Mouse (Mus musculus): Measurements from ENCODE around the gene Chkb. TPM values are rescaled to one million over a fixed set of nuclear protein-coding genes. Genes with fewer than 3 reads are reported as not detected.
A peak's percentile ranks its signal among the peaks of the same experiment; 100 is the strongest.
"Not testable (repeated sequence)": the region's sequence is repeated elsewhere in the genome, so short reads cannot be mapped to it uniquely, and the experiment has no call there.

Gene Chkb
- total RNA-seq, 2 experiments from 2014 or later: 60.5 to 88.0 TPM

- no peak for DNase-seq (ENCODE audit: low spot score in 2 of 2)
Observed at GRCm38 (mm10) chr15:89455642-89456041, 25.9 kb upstream of the Chkb start.

- no peak for DNase-seq (ENCODE audit: low spot score in 2 of 2)
Observed at GRCm38 (mm10) chr15:89454857-89455256, 25.1 kb upstream of the Chkb start.

- no peak for DNase-seq (ENCODE audit: low spot score in 2 of 2)
Observed at GRCm38 (mm10) chr15:89453865-89454478, 24.3 kb upstream of the Chkb start, which contains the start of gene Mapk8ip2. Gene Mapk8ip2, plus strand, starts transcription at chr15:89453913.

- DNase-seq (ENCODE audit: low spot score in 2 of 2): peak; percentile 63 to 67
Observed at GRCm38 (mm10) chr15:89452906-89453864, 23.5 kb upstream of the Chkb start.

GRCm38 (mm10) chr15:89442486-89443070 is 12.9 kb upstream of the Chkb start:
- no peak for DNase-seq (ENCODE audit: low spot score in 2 of 2)

- no peak for DNase-seq (ENCODE audit: low spot score in 2 of 2)
Observed at GRCm38 (mm10) chr15:89435878-89436277, 6.2 kb upstream of the Chkb start.

- no peak for DNase-seq (ENCODE audit: low spot score in 2 of 2)
Observed at GRCm38 (mm10) chr15:89434136-89434535, 4.4 kb upstream of the Chkb start.

- no peak for DNase-seq (ENCODE audit: low spot score in 2 of 2)
Observed at GRCm38 (mm10) chr15:89432946-89433345, 3.2 kb upstream of the Chkb start.

- no peak for DNase-seq (ENCODE audit: low spot score in 2 of 2)
Observed at GRCm38 (mm10) chr15:89431806-89432205, 2.1 kb upstream of the Chkb start.

GRCm38 (mm10) chr15:89431271-89431670 is 1.6 kb upstream of the Chkb start:
- no peak for DNase-seq (ENCODE audit: low spot score in 2 of 2)

GRCm38 (mm10) chr15:89430771-89431170 is 1.1 kb upstream of the Chkb start:
- DNase-seq (ENCODE audit: low spot score in 2 of 2): not testable (repeated sequence)

- DNase-seq (ENCODE audit: low spot score in 2 of 2): no peak
Observed at GRCm38 (mm10) chr15:89430341-89430740, 633 bp upstream of the Chkb start.

GRCm38 (mm10) chr15:89428821-89429351 is 822 bp downstream of the Chkb start:
- DNase-seq (ENCODE audit: low spot score in 2 of 2): no peak

GRCm38 (mm10) chr15:89428136-89428790 is 1.4 kb downstream of the Chkb start:
- no peak for DNase-seq (ENCODE audit: low spot score in 2 of 2)

GRCm38 (mm10) chr15:89426716-89427115 is 3.0 kb downstream of the Chkb start:
- no peak for DNase-seq (ENCODE audit: low spot score in 2 of 2)

GRCm38 (mm10) chr15:89425711-89426121 is 4.0 kb downstream of the Chkb start, which contains the start of gene Cpt1b:
Gene Cpt1b, minus strand, starts transcription at chr15:89425863.
- no peak for DNase-seq (ENCODE audit: low spot score in 2 of 2)

- DNase-seq (ENCODE audit: low spot score in 2 of 2): no peak
Observed at GRCm38 (mm10) chr15:89424621-89425020, 5.1 kb downstream of the Chkb start.

- DNase-seq (ENCODE audit: low spot score in 2 of 2): no peak
Observed at GRCm38 (mm10) chr15:89421938-89422337, 7.8 kb downstream of the Chkb start.

- no peak for DNase-seq (ENCODE audit: low spot score in 2 of 2)
Observed at GRCm38 (mm10) chr15:89415282-89415681, 14.4 kb downstream of the Chkb start.

GRCm38 (mm10) chr15:89410118-89410517 is 19.6 kb downstream of the Chkb start, which contains the start of gene Syce3:
Gene Syce3, minus strand, starts transcription at chr15:89410503.
- no peak for DNase-seq (ENCODE audit: low spot score in 2 of 2)

GRCm38 (mm10) chr15:89406691-89407090 is 23.0 kb downstream of the Chkb start:
- no peak for DNase-seq (ENCODE audit: low spot score in 2 of 2)

All from adrenal gland, adult 18-20 months (tissue).